Mouse (Mus musculus): ENCODE results near the gene Mrpl21. TPM values are rescaled to one million over a fixed set of nuclear protein-coding genes. Genes with fewer than 3 reads are reported as not detected.

Gene Mrpl21
- polyA plus RNA-seq, 1 experiment from 2014 or later, result 104 TPM

GRCm38 (mm10) chr19:3319341-3319740, 36.6 kb downstream of the Mrpl21 start:
- H3K9ac ChIP-seq, result no peak overlapping the region
- peaks cover 32% of the 10 kb centered on the region for H3K27me3 ChIP-seq (replicated peaks)
- no peaks in the 10 kb centered on the region for H3K9me3 ChIP-seq
- no peak overlapping the region for H3K27ac ChIP-seq
- H3K36me3 ChIP-seq, result no peaks in the 10 kb centered on the region
- no peak overlapping the region for H3K4me3 ChIP-seq
- H3K4me1 ChIP-seq, result peaks cover 17% of the 10 kb centered on the region; the same call in 1 of the 2 replicates
- no peak for ATAC-seq (ENCODE audit: low FRiP score, low read depth)
- WGBS, result 92% methylated on average over 2 of the region's 2 CpGs
- no peak overlapping the region for H3K4me2 ChIP-seq (replicated peaks)

GRCm38 (mm10) chr19:3320086-3320485, 37.4 kb downstream of the Mrpl21 start:
- peaks cover 34% of the 10 kb centered on the region for H3K27me3 ChIP-seq (replicated peaks)
- no peak overlapping the region for H3K27ac ChIP-seq
- no peak for ATAC-seq (ENCODE audit: low FRiP score, low read depth)
- 85% methylated on average over 7 of the region's 7 CpGs for WGBS
- peaks cover 23% of the 10 kb centered on the region; the same call in 1 of the 2 replicates for H3K4me1 ChIP-seq
- H3K36me3 ChIP-seq, result no peaks in the 10 kb centered on the region
- H3K9me3 ChIP-seq, result no peaks in the 10 kb centered on the region
- no peak overlapping the region for H3K9ac ChIP-seq
- no peak overlapping the region for H3K4me3 ChIP-seq
- no peak overlapping the region for H3K4me2 ChIP-seq (replicated peaks)

- Histone ChIP-seq H3K4me1 (peaks cover 25% of the 10 kb centered on the region; the same call in 1 of the 2 replicates), H3K4me3 (no peak overlapping the region), H3K27me3 (replicated peaks) (peaks cover 34% of the 10 kb centered on the region), H3K4me2 (replicated peaks) (no peak overlapping the region), H3K9ac (no peak overlapping the region), H3K9me3 (no peaks in the 10 kb centered on the region), H3K36me3 (no peaks in the 10 kb centered on the region), H3K27ac (no peak overlapping the region)
- WGBS, result 79% methylated on average over 3 of the region's 3 CpGs
- ATAC-seq (ENCODE audit: low FRiP score, low read depth), result no peak
These were observed 38.1 kb downstream of the Mrpl21 start for GRCm38 (mm10) chr19:3320801-3321200.

GRCm38 (mm10) chr19:3321617-3322016, 38.9 kb downstream of the Mrpl21 start:
- no peaks in the 10 kb centered on the region for H3K36me3 ChIP-seq
- H3K4me3 ChIP-seq, result no peak overlapping the region; the same call in 1 of the 2 replicates
- 10% methylated on average over 11 of the region's 11 CpGs for WGBS
- H3K9me3 ChIP-seq, result no peaks in the 10 kb centered on the region
- ATAC-seq (ENCODE audit: low FRiP score, low read depth), result no peak
- peaks cover 27% of the 10 kb centered on the region; the same call in 1 of the 2 replicates for H3K4me1 ChIP-seq
- H3K27ac ChIP-seq, result no peak overlapping the region
- H3K4me2 ChIP-seq (replicated peaks), result no peak overlapping the region; the same call in 1 of the 2 replicates
- peaks cover 37% of the 10 kb centered on the region for H3K27me3 ChIP-seq (replicated peaks)
- no peak overlapping the region for H3K9ac ChIP-seq

- 3% methylated on average over 26 of the region's 26 CpGs for WGBS
- H3K9ac ChIP-seq, result peak within 1 kb of the TSS; percentile 27
- peak within 1 kb of the TSS; percentile 90 for H3K4me2 ChIP-seq (replicated peaks)
- no peaks in the 10 kb centered on the region for H3K36me3 ChIP-seq
- ATAC-seq (ENCODE audit: low FRiP score, low read depth), result no peak
- H3K9me3 ChIP-seq, result no peaks in the 10 kb centered on the region
- no peak within 1 kb of the TSS for H3K27ac ChIP-seq
- peaks cover 27% of the 10 kb centered on the region; the same call in 1 of the 2 replicates for H3K4me1 ChIP-seq
- peaks cover 38% of the 10 kb centered on the region for H3K27me3 ChIP-seq (replicated peaks)
- H3K4me3 ChIP-seq, result peak within 1 kb of the TSS; percentile 55
These were observed 39.7 kb downstream of the Mrpl21 start, which contains the start of gene Cpt1a for GRCm38 (mm10) chr19:3322261-3322969. Cpt1a (plus strand) TSS chr19:3322334.

GRCm38 (mm10) chr19:3323201-3323621, 40.5 kb downstream of the Mrpl21 start:
- peaks cover 27% of the 10 kb centered on the region; the same call in 1 of the 2 replicates for H3K4me1 ChIP-seq
- no peak overlapping the region for H3K27ac ChIP-seq
- H3K9ac ChIP-seq, result peak overlapping the region; percentile 27
- peaks cover 38% of the 10 kb centered on the region for H3K27me3 ChIP-seq (replicated peaks)
- under 1% methylated on average over 47 of the region's 47 CpGs for WGBS
- no peaks in the 10 kb centered on the region for H3K36me3 ChIP-seq
- peak overlapping the region; percentile 55 for H3K4me3 ChIP-seq
- peak; percentile 66 for ATAC-seq (ENCODE audit: low FRiP score, low read depth)
- peak overlapping the region; percentile 90 for H3K4me2 ChIP-seq (replicated peaks)
- H3K9me3 ChIP-seq, result no peaks in the 10 kb centered on the region

- Histone ChIP-seq H3K4me3 (peak overlapping the region; percentile 55), H3K27me3 (replicated peaks) (peaks cover 38% of the 10 kb centered on the region), H3K9ac (peak overlapping the region; percentile 27; the same call in 1 of the 2 replicates), H3K4me2 (replicated peaks) (peak overlapping the region; percentile 90), H3K27ac (no peak overlapping the region), H3K36me3 (no peaks in the 10 kb centered on the region), H3K4me1 (peaks cover 27% of the 10 kb centered on the region; the same call in 1 of the 2 replicates), H3K9me3 (no peaks in the 10 kb centered on the region)
- under 1% methylated on average over 34 of the region's 34 CpGs for WGBS
- peak; percentile 6; the same call in 1 of the 2 replicates for ATAC-seq (ENCODE audit: low FRiP score, low read depth)
These were observed 41.1 kb downstream of the Mrpl21 start for GRCm38 (mm10) chr19:3323753-3324270.

GRCm38 (mm10) chr19:3324271-3324811, 41.6 kb downstream of the Mrpl21 start:
- 2% methylated on average over 17 of the region's 17 CpGs for WGBS
- Histone ChIP-seq H3K4me3 (peak overlapping the region; percentile 55), H3K9ac (no peak overlapping the region), H3K36me3 (no peaks in the 10 kb centered on the region), H3K4me1 (peaks cover 27% of the 10 kb centered on the region; the same call in 1 of the 2 replicates), H3K4me2 (replicated peaks) (peak overlapping the region; percentile 90), H3K27me3 (replicated peaks) (peaks cover 38% of the 10 kb centered on the region), H3K9me3 (no peaks in the 10 kb centered on the region), H3K27ac (no peak overlapping the region)
- ATAC-seq (ENCODE audit: low FRiP score, low read depth), result peak; percentile 43; the same call in 1 of the 2 replicates

GRCm38 (mm10) chr19:3324931-3325711, 42.4 kb downstream of the Mrpl21 start:
- ATAC-seq (ENCODE audit: low FRiP score, low read depth), result peak; percentile 81
- Histone ChIP-seq H3K36me3 (no peaks in the 10 kb centered on the region), H3K9ac (peak overlapping the region; percentile 57), H3K4me1 (peaks cover 27% of the 10 kb centered on the region; the same call in 1 of the 2 replicates), H3K4me2 (replicated peaks) (peak overlapping the region; percentile 90), H3K9me3 (no peaks in the 10 kb centered on the region), H3K27ac (peak overlapping the region; percentile 9), H3K4me3 (peak overlapping the region; percentile 55), H3K27me3 (replicated peaks) (peaks cover 38% of the 10 kb centered on the region)
- under 1% methylated on average over 59 of the region's 59 CpGs for WGBS

GRCm38 (mm10) chr19:3325771-3326478, 43.2 kb downstream of the Mrpl21 start:
- H3K27me3 ChIP-seq (replicated peaks), result peaks cover 38% of the 10 kb centered on the region
- peak overlapping the region; percentile 11; the same call in 1 of the 2 replicates for H3K4me3 ChIP-seq
- no peak for ATAC-seq (ENCODE audit: low FRiP score, low read depth)
- peaks cover 27% of the 10 kb centered on the region; the same call in 1 of the 2 replicates for H3K4me1 ChIP-seq
- 44% methylated on average over 15 of the region's 15 CpGs for WGBS
- H3K36me3 ChIP-seq, result no peaks in the 10 kb centered on the region
- peak overlapping the region; percentile 90 for H3K4me2 ChIP-seq (replicated peaks)
- no peaks in the 10 kb centered on the region for H3K9me3 ChIP-seq
- H3K27ac ChIP-seq, result no peak overlapping the region
- H3K9ac ChIP-seq, result peak overlapping the region; percentile 21; the same call in 1 of the 2 replicates

GRCm38 (mm10) chr19:3326479-3327047, 43.9 kb downstream of the Mrpl21 start:
- Histone ChIP-seq H3K36me3 (no peaks in the 10 kb centered on the region), H3K4me2 (replicated peaks) (no peak overlapping the region), H3K27me3 (replicated peaks) (peaks cover 32% of the 10 kb centered on the region), H3K9me3 (no peaks in the 10 kb centered on the region), H3K27ac (no peak overlapping the region), H3K4me3 (no peak overlapping the region), H3K4me1 (peaks cover 27% of the 10 kb centered on the region; the same call in 1 of the 2 replicates), H3K9ac (no peak overlapping the region)
- 89% methylated on average over 12 of the region's 12 CpGs for WGBS
- no peak for ATAC-seq (ENCODE audit: low FRiP score, low read depth)

Data from neural tube, embryonic 12.5 days (tissue).